Comparison of ENCODE assay signal across 8 mouse cellular contexts in genomic region chr3:69126509-69127345, GRCm38 (mm10). TPM values are rescaled to one million over a fixed set of nuclear protein-coding genes. Genes with fewer than 3 reads are reported as not detected.
DNase-seq lines count a peak whose midpoint lies in the region; ATAC-seq and TF ChIP-seq lines count a peak whose summit lies in the region.

Kpna4 (minus strand) TSS chr3:69127113.

- peaks cover 44% of the 10 kb centered on the region for H3K79me3 ChIP-seq in C2C12 (ENCODE audit: low read depth)

- H3K9me3 ChIP-seq in erythroblast, embryonic 14.5 days (ENCODE audit: control insufficient read depth, low read length): no peaks in the 10 kb centered on the region
- no peaks in the 10 kb centered on the region for H3K9me3 ChIP-seq in heart, embryonic 11.5 days (replicated peaks; ENCODE audit: control insufficient read depth, low read length)
- H3K9me3 ChIP-seq in kidney, embryonic 16.5 days (ENCODE audit: low read length): no peaks in the 10 kb centered on the region

- under 1% methylated on average over 84 of the region's 107 CpGs for WGBS in heart, embryonic 11.5 days (ENCODE audit: insufficient replicate concordance)
- under 1% methylated on average over 82 of the region's 107 CpGs for WGBS in kidney, embryonic 16.5 days
- under 1% methylated on average over 106 of the region's 107 CpGs for WGBS in liver, adult 2 months

- peaks cover 28% of the 10 kb centered on the region for H3K4me1 ChIP-seq in erythroblast, embryonic 14.5 days (ENCODE audit: control insufficient read depth)
- peaks cover 8% of the 10 kb centered on the region for H3K4me1 ChIP-seq in heart, embryonic 11.5 days (ENCODE audit: control insufficient read depth, insufficient read depth, low read length)
- H3K4me1 ChIP-seq in kidney, embryonic 16.5 days (ENCODE audit: insufficient read depth, low read length): peaks cover 11% of the 10 kb centered on the region
- peaks cover 7% of the 10 kb centered on the region; the same call in 1 of the 2 replicates for H3K4me1 ChIP-seq in liver, adult 2 months (ENCODE audit: control insufficient read depth, insufficient read depth, low read length)

- peak within 1 kb of the TSS; percentile 96 for H3K9ac ChIP-seq in heart, embryonic 11.5 days (ENCODE audit: low read depth, low read length)
- H3K9ac ChIP-seq in kidney, embryonic 16.5 days (replicated peaks; ENCODE audit: low read length): peak within 1 kb of the TSS; percentile 97
- peak within 1 kb of the TSS; percentile 99 for H3K9ac ChIP-seq in liver, adult 2 months (ENCODE audit: low read depth, low read length)

- H3K27ac ChIP-seq in heart, embryonic 11.5 days (ENCODE audit: low read depth, low read length): peak within 1 kb of the TSS; percentile 96
- peak within 1 kb of the TSS; percentile 96 for H3K27ac ChIP-seq in kidney, embryonic 16.5 days (ENCODE audit: low read length)
- H3K27ac ChIP-seq in liver, adult 2 months (replicated peaks; ENCODE audit: insufficient read depth, low read depth, low read length): peak within 1 kb of the TSS; percentile 93

- TF ChIP-seq POLR2A in brain, embryonic 14.5 days (IDR thresholded peaks at IDR 0.05; ENCODE audit: borderline replicate concordance, extremely low read depth, insufficient read depth, insufficient read length, poor library complexity, severe bottlenecking): peak; percentile 83
- peak; percentile 68; the same call in 1 of the 2 replicates for TF ChIP-seq POLR2A in liver, adult 2 months (IDR thresholded peaks at IDR 0.05; ENCODE audit: extremely low read depth, insufficient read depth, low read length)
- TF ChIP-seq POLR2A in myocyte (IDR thresholded peaks at IDR 0.05; ENCODE audit: insufficient read length, low read depth): peak; percentile 84

- H3ac ChIP-seq in C2C12 (ENCODE audit: control insufficient read depth, insufficient read length, low read depth) (peak within 1 kb of the TSS; percentile 99), myocyte (ENCODE audit: control insufficient read depth, insufficient read length) (peak within 1 kb of the TSS; percentile 77)

- H3K27me3 ChIP-seq in C2C12 (ENCODE audit: control insufficient read depth, insufficient read depth, insufficient read length) (no peaks in the 10 kb centered on the region), myocyte (ENCODE audit: control insufficient read depth, insufficient read depth, insufficient read length) (no peaks in the 10 kb centered on the region)
- H3K27me3 ChIP-seq in erythroblast, embryonic 14.5 days (ENCODE audit: control insufficient read depth): peaks cover 5% of the 10 kb centered on the region; the same call in 1 of the 2 replicates
- H3K27me3 ChIP-seq in heart, embryonic 11.5 days (ENCODE audit: control insufficient read depth, insufficient read depth, low read length): no peaks in the 10 kb centered on the region
- peaks cover 2% of the 10 kb centered on the region; the same call in 1 of the 2 replicates for H3K27me3 ChIP-seq in kidney, embryonic 16.5 days (ENCODE audit: insufficient read depth, low read length)
- no peaks in the 10 kb centered on the region for H3K27me3 ChIP-seq in liver, adult 2 months (ENCODE audit: control insufficient read depth, insufficient read depth, low read length)
- no peaks in the 10 kb centered on the region for H3K27me3 ChIP-seq in splenic B cell, adult 2 months (ENCODE audit: control insufficient read depth, insufficient read depth, low read length, poor library complexity, severe bottlenecking)

- peak within 1 kb of the TSS; percentile 81 for H3K4me2 ChIP-seq in heart, embryonic 11.5 days
- H3K4me2 ChIP-seq in kidney, embryonic 16.5 days (replicated peaks; ENCODE audit: low read depth, low read length): peak within 1 kb of the TSS; percentile 87
- H3K4me2 ChIP-seq in myocyte (ENCODE audit: low read depth): peak within 1 kb of the TSS; percentile 81

- no peak for TF ChIP-seq CTCF in C2C12 (IDR thresholded peaks at IDR 0.05; ENCODE audit: control insufficient read depth, insufficient read depth, insufficient read length)
- no peak for TF ChIP-seq CTCF in brain, embryonic 14.5 days (IDR thresholded peaks at IDR 0.05; ENCODE audit: borderline replicate concordance, extremely low read depth, insufficient read depth, insufficient read length)
- TF ChIP-seq CTCF in liver, adult 2 months (IDR thresholded peaks at IDR 0.05; ENCODE audit: low read depth, low read length): no peak

- H3K4me3 ChIP-seq in C2C12 (ENCODE audit: insufficient read depth, poor library complexity, severe bottlenecking): peak within 1 kb of the TSS; percentile 78
- peak within 1 kb of the TSS; percentile 94 for H3K4me3 ChIP-seq in erythroblast, embryonic 14.5 days (replicated peaks)
- H3K4me3 ChIP-seq in heart, embryonic 11.5 days (ENCODE audit: low read depth, low read length): peak within 1 kb of the TSS; percentile 88
- peak within 1 kb of the TSS; percentile 97 for H3K4me3 ChIP-seq in kidney, embryonic 16.5 days (ENCODE audit: low read length)
- H3K4me3 ChIP-seq in liver, adult 2 months (ENCODE audit: insufficient read depth, low read depth, low read length): peak within 1 kb of the TSS; percentile 97
- peak within 1 kb of the TSS; percentile 56 for H3K4me3 ChIP-seq in myocyte

- peaks cover 53% of the 10 kb centered on the region for H3K79me2 ChIP-seq in C2C12 (ENCODE audit: control insufficient read depth, insufficient read depth)
- peaks cover 2% of the 10 kb centered on the region; the same call in 1 of the 2 replicates for H3K79me2 ChIP-seq in liver, adult 2 months (ENCODE audit: control insufficient read depth, insufficient read depth, low read length)
- peaks cover 45% of the 10 kb centered on the region for H3K79me2 ChIP-seq in myocyte (ENCODE audit: control insufficient read depth, insufficient read depth)

- DNase-seq in brain, embryonic 14.5 days (ENCODE audit: low read depth): peak; percentile 99
- DNase-seq in liver, adult 2 months (ENCODE audit: extremely low read depth, low read depth, low spot score): peak; percentile 89
- DNase-seq in splenic B cell, adult 2 months (ENCODE audit: low read depth, low spot score): peak; percentile 96

- peaks cover 12% of the 10 kb centered on the region for H3K36me3 ChIP-seq in C2C12 (ENCODE audit: control insufficient read depth, insufficient read depth)
- peaks cover 16% of the 10 kb centered on the region for H3K36me3 ChIP-seq in erythroblast, embryonic 14.5 days (ENCODE audit: control insufficient read depth)
- no peaks in the 10 kb centered on the region for H3K36me3 ChIP-seq in heart, embryonic 11.5 days (ENCODE audit: control insufficient read depth, insufficient read depth, low read length)
- H3K36me3 ChIP-seq in kidney, embryonic 16.5 days (ENCODE audit: insufficient read depth, low read length): no peaks in the 10 kb centered on the region
- no peaks in the 10 kb centered on the region for H3K36me3 ChIP-seq in liver, adult 2 months (ENCODE audit: control insufficient read depth, insufficient read depth, low read length)
- no peaks in the 10 kb centered on the region for H3K36me3 ChIP-seq in myocyte (ENCODE audit: control insufficient read depth, insufficient read depth)
- H3K36me3 ChIP-seq in splenic B cell, adult 2 months (ENCODE audit: control insufficient read depth, insufficient read depth, low read length, poor library complexity, severe bottlenecking): no peaks in the 10 kb centered on the region

- ATAC-seq in heart, embryonic 11.5 days (replicated peaks; ENCODE audit: insufficient number of reproducible peaks, low FRiP score, low TSS enrichment): peak; percentile 98
- peak; percentile 99 for ATAC-seq in kidney, embryonic 16.5 days (ENCODE audit: low FRiP score, low TSS enrichment)

TF ChIP-seq in C2C12, 6 proteins besides CTCF, POLR2A, EP300 and RAD21:
- TF ChIP-seq MYOG (IDR thresholded peaks at IDR 0.05; ENCODE audit: control insufficient read depth, extremely low read depth, insufficient read length): no peak
- TF ChIP-seq MAX (IDR thresholded peaks at IDR 0.05): peak; percentile 43

TF ChIP-seq in myocyte, 11 proteins besides CTCF, POLR2A, EP300 and RAD21:
- TF ChIP-seq MAX (IDR thresholded peaks at IDR 0.05; ENCODE audit: low read depth) (no peak), REST (IDR thresholded peaks at IDR 0.05; ENCODE audit: insufficient read depth, insufficient read length) (no peak), SRF (IDR thresholded peaks at IDR 0.05; ENCODE audit: control insufficient read depth, insufficient read length, low read depth) (no peak), E2F4 (IDR thresholded peaks at IDR 0.05; ENCODE audit: insufficient read depth) (no peak), USF1 (IDR thresholded peaks at IDR 0.05; ENCODE audit: low read depth) (no peak), MYOG (IDR thresholded peaks at IDR 0.05; ENCODE audit: control insufficient read depth in 1 of 3, insufficient read depth in 1 of 3, insufficient read length in 2 of 3, low read depth in 2 of 3) (no peak), CEBPB (IDR thresholded peaks at IDR 0.05; ENCODE audit: insufficient read depth, poor library complexity, severe bottlenecking) (no peak), POLR2AphosphoS2 (IDR thresholded peaks at IDR 0.05; ENCODE audit: insufficient read length, low read depth) (no peak), TCF12 (IDR thresholded peaks at IDR 0.05; ENCODE audit: insufficient read depth, poor library complexity, severe bottlenecking) (no peak)

RNA-seq across cellular contexts. Expression of gene Kpna4, which starts in this region (rescaled TPM):
- polyA plus RNA-seq in C2C12 (2012; fragmentation: generic; extraction: Trizol) (24.0 TPM), myocyte (2012; fragmentation: generic; extraction: Trizol) (23.0 TPM)
- 32.1 and 40.3 TPM in 2 replicates for polyA plus RNA-seq in brain, embryonic 14.5 days (2012; rRNA removed)
- 0.58 and 0.60 TPM in 2 replicates for polyA plus RNA-seq in erythroblast, embryonic 14.5 days (2012)
- 27.3 and 30.9 TPM in 2 replicates for polyA plus RNA-seq in heart, embryonic 11.5 days (2014; fragmentation: Nextera tagmentation; extraction: Ambion mirVana)
- polyA plus RNA-seq in kidney, embryonic 16.5 days (2015; fragmentation: Nextera tagmentation; extraction: Ambion mirVana): 27.8 and 30.6 TPM in 2 replicates
- 10.7 TPM in 2 replicates for total RNA-seq in liver, adult 2 months (2014; rRNA removed)
- polyA plus RNA-seq in liver, adult 2 months (2012; rRNA removed): 5.3 and 5.9 TPM in 2 replicates

Comparison
In these comparisons a context has a peak if more than half of its experiments do, and no peak if none do; other contexts are left out.
1. Peak in every context shown above with its lines: DNase-seq, ATAC-seq, H3K4me3 ChIP-seq and H3K27ac ChIP-seq.